Mouse (Mus musculus) thymus, adult 2 months (tissue): Measurements from ENCODE around the gene 4930544D05Rik. TPM values are rescaled to one million over a fixed set of nuclear protein-coding genes. Genes with fewer than 3 reads are reported as not detected.

ENCODE experiments used
- DNase-seq: peaks from one replicate; pipeline ENCODE4 v3.0.0; 2021
- H3K27ac ChIP-seq: fragments of 200-500 bp; 2 replicates; pipeline ENCODE4 v1.5.1; 2012; ENCODE audit warnings: low read length, control low read depth; ENCODE audit not compliant: control insufficient read depth, insufficient read depth
- H3K27me3 ChIP-seq: fragments of 200-500 bp; 2 replicates; pipeline ENCODE4 v1.6.1; 2012; ENCODE audit warnings: mild to moderate bottlenecking, low read length, moderate library complexity, mixed read lengths; ENCODE audit not compliant: control insufficient read depth, insufficient read depth
- H3K36me3 ChIP-seq: fragments of 200-500 bp; 2 replicates; pipeline ENCODE4 v1.6.1; 2012; ENCODE audit warnings: mild to moderate bottlenecking, low read length, moderate library complexity; ENCODE audit not compliant: control insufficient read depth, insufficient read depth
- H3K4me1 ChIP-seq: fragments of 200-500 bp; replicated peaks from 2 replicates; pipeline ENCODE4 v1.6.1; 2012; ENCODE audit warnings: low read length; ENCODE audit not compliant: control insufficient read depth, insufficient read depth
- H3K4me3 ChIP-seq: fragments of 200-500 bp; 2 replicates; pipeline ENCODE4 v1.5.1; 2012; ENCODE audit warnings: mild to moderate bottlenecking, low read length, control low read depth, moderate library complexity; ENCODE audit not compliant: control insufficient read depth, insufficient read depth
- CTCF ChIP-seq: fragments of 200-500 bp; IDR thresholded peaks from 2 replicates; pipeline ENCODE4 v1.5.1; 2012; ENCODE audit warnings: mild to moderate bottlenecking, control low read depth, low read length, moderate library complexity, borderline replicate concordance; ENCODE audit not compliant: control insufficient read depth, poor library complexity, insufficient read depth; ENCODE audit errors: extremely low read depth
- POLR2A ChIP-seq: fragments of 200-500 bp; IDR thresholded peaks from 2 replicates; pipeline ENCODE4 v1.6.1; 2012; ENCODE audit warnings: mild to moderate bottlenecking, low read length, control low read depth, moderate library complexity; ENCODE audit not compliant: control insufficient read depth, poor library complexity, insufficient read depth; ENCODE audit errors: extremely low read depth
- WGBS: fragments of 180-500 bp; shearing (Covaris S2); methylation state at CpG from one replicate; pipeline ENCODE4 v1.1.7; 2018; 5-methylcytosine and 5-hydroxymethylcytosine counted together
- polyA plus RNA-seq: library from polyadenylated mRNA; depleted of rRNA; stranded (reverse); fragments of >200 nt; gene quantifications from 2 replicates; pipeline ENCODE4 v1.2.3, GENCODE M21; 2012

Gene 4930544D05Rik
- polyA plus RNA-seq, 1 experiment, result 0.15 TPM

- WGBS, result 74% methylated on average over 16 of the region's 16 CpGs
- H3K4me3 ChIP-seq, result peak overlapping the region; percentile 100
- H3K27ac ChIP-seq, result peak overlapping the region; percentile 97; the same call in 1 of the 2 replicates
- DNase-seq, result peak; percentile 16
- peaks cover 35% of the 10 kb centered on the region for H3K4me1 ChIP-seq
- H3K36me3 ChIP-seq, result peaks cover 16% of the 10 kb centered on the region
- no peak for TF ChIP-seq POLR2A
- TF ChIP-seq CTCF, result no peak
- no peaks in the 10 kb centered on the region for H3K27me3 ChIP-seq
Measured at GRCm38 (mm10) chr11:70656456-70656927, 40.8 kb downstream of the 4930544D05Rik start.

GRCm38 (mm10) chr11:70656964-70657363 lies 41.3 kb downstream of the 4930544D05Rik start, which contains the start of gene Eno3:
TSS of gene Eno3 (plus strand) at chr11:70657202.
- TF ChIP-seq POLR2A (no peak), CTCF (no peak)
- Histone ChIP-seq H3K27ac (peak within 1 kb of the TSS; percentile 97), H3K27me3 (no peaks in the 10 kb centered on the region), H3K36me3 (peaks cover 13% of the 10 kb centered on the region), H3K4me3 (peak within 1 kb of the TSS; percentile 100), H3K4me1 (peaks cover 33% of the 10 kb centered on the region)
- 73% methylated on average over 3 of the region's 3 CpGs for WGBS
- DNase-seq, result no peak

- Histone ChIP-seq H3K27me3 (no peaks in the 10 kb centered on the region), H3K4me1 (peaks cover 31% of the 10 kb centered on the region), H3K36me3 (peaks cover 13% of the 10 kb centered on the region), H3K27ac (peak overlapping the region; percentile 20; the same call in 1 of the 2 replicates), H3K4me3 (no peak overlapping the region)
- TF ChIP-seq POLR2A (no peak), CTCF (no peak)
- 56% methylated on average over 6 of the region's 6 CpGs for WGBS
- peak; percentile 24 for DNase-seq
Measured at GRCm38 (mm10) chr11:70657573-70657972, 41.9 kb downstream of the 4930544D05Rik start.

GRCm38 (mm10) chr11:70657991-70658390 lies 42.3 kb downstream of the 4930544D05Rik start:
- H3K27me3 ChIP-seq, result no peaks in the 10 kb centered on the region
- no peak for DNase-seq
- H3K27ac ChIP-seq, result peak overlapping the region; percentile 20; the same call in 1 of the 2 replicates
- peaks cover 13% of the 10 kb centered on the region for H3K36me3 ChIP-seq
- 84% methylated on average over 9 of the region's 9 CpGs for WGBS
- no peak overlapping the region for H3K4me3 ChIP-seq
- TF ChIP-seq POLR2A (no peak), CTCF (no peak)
- peaks cover 31% of the 10 kb centered on the region for H3K4me1 ChIP-seq

GRCm38 (mm10) chr11:70658521-70658920 lies 42.9 kb downstream of the 4930544D05Rik start:
- DNase-seq, result no peak
- Histone ChIP-seq H3K27ac (no peak overlapping the region), H3K36me3 (peaks cover 17% of the 10 kb centered on the region), H3K4me3 (no peak overlapping the region), H3K27me3 (no peaks in the 10 kb centered on the region), H3K4me1 (peaks cover 31% of the 10 kb centered on the region)
- TF ChIP-seq POLR2A (no peak), CTCF (no peak)
- WGBS, result 21% methylated on average over 5 of the region's 5 CpGs

GRCm38 (mm10) chr11:70658942-70659341 lies 43.3 kb downstream of the 4930544D05Rik start:
- no peak overlapping the region for H3K4me3 ChIP-seq
- 90% methylated on average over 8 of the region's 8 CpGs for WGBS

GRCm38 (mm10) chr11:70660571-70660970 lies 44.9 kb downstream of the 4930544D05Rik start:
- 95% methylated on average over 8 of the region's 8 CpGs for WGBS
- no peaks in the 10 kb centered on the region for H3K27me3 ChIP-seq
- H3K4me3 ChIP-seq, result no peak overlapping the region
- peaks cover 31% of the 10 kb centered on the region for H3K4me1 ChIP-seq
- H3K27ac ChIP-seq, result no peak overlapping the region
- no peak for TF ChIP-seq POLR2A
- TF ChIP-seq CTCF, result no peak
- peaks cover 34% of the 10 kb centered on the region for H3K36me3 ChIP-seq
- no peak for DNase-seq

More at GRCm38 (mm10) chr11:70658942-70659341, 43.3 kb downstream of the 4930544D05Rik start:
- Histone ChIP-seq H3K27me3 (no peaks in the 10 kb centered on the region), H3K4me1 (peaks cover 31% of the 10 kb centered on the region), H3K36me3 (peaks cover 21% of the 10 kb centered on the region), H3K27ac (no peak overlapping the region)
- TF ChIP-seq CTCF (no peak), POLR2A (no peak)
- DNase-seq, result no peak
